Mouse (Mus musculus) kidney, embryonic 15.5 days (tissue): ENCODE results near the gene Arsa. TPM values are rescaled to one million over a fixed set of nuclear protein-coding genes. Genes with fewer than 3 reads are reported as not detected.

Source experiments
- ATAC-seq: fragments of 200-750 bp; cut with Nextera tagmentation; replicated peaks from 2 replicates; pipeline ENCODE4 v1.8.0; 2017; ENCODE audit warnings: moderate TSS enrichment; ENCODE audit not compliant: low FRiP score
- H3K27ac ChIP-seq: fragments of 300-500 bp; sonication (generic); 2 replicates; pipeline ENCODE4 v1.5.1; 2015; ENCODE audit warnings: mild to moderate bottlenecking, inconsistent platforms
- H3K27me3 ChIP-seq: fragments of 300-500 bp; sonication (generic); 2 replicates; pipeline ENCODE4 v1.6.1; 2015; ENCODE audit warnings: inconsistent platforms
- H3K36me3 ChIP-seq: fragments of 300-500 bp; sonication (generic); 2 replicates; pipeline ENCODE4 v1.6.1; 2015; ENCODE audit warnings: inconsistent platforms
- H3K4me1 ChIP-seq: fragments of 300-500 bp; sonication (generic); 2 replicates; pipeline ENCODE4 v1.6.1; 2015; ENCODE audit warnings: inconsistent platforms
- H3K4me2 ChIP-seq: fragments of 300-500 bp; sonication (generic); 2 replicates; pipeline ENCODE4 v1.6.1; 2015; ENCODE audit warnings: moderate library complexity, mild to moderate bottlenecking, inconsistent platforms
- H3K4me3 ChIP-seq: fragments of 300-500 bp; sonication (generic); replicated peaks from 2 replicates; pipeline ENCODE4 v1.5.1; 2015; ENCODE audit warnings: mild to moderate bottlenecking, inconsistent platforms
- H3K9ac ChIP-seq: fragments of 300-500 bp; sonication (generic); 2 replicates; pipeline ENCODE4 v1.6.1; 2015; ENCODE audit warnings: mild to moderate bottlenecking, inconsistent platforms
- H3K9me3 ChIP-seq: fragments of 300-500 bp; sonication (generic); replicated peaks from 2 replicates; pipeline ENCODE4 v1.6.1; 2016; ENCODE audit warnings: inconsistent platforms
- WGBS: fragments of 180-500 bp; shearing (Covaris S2); methylation state at CpG from one replicate; pipeline ENCODE4 v1.1.7; 2015; ENCODE audit warnings: mixed read lengths; 5-methylcytosine and 5-hydroxymethylcytosine counted together
- polyA plus RNA-seq: library from polyadenylated mRNA; unstranded; fragments of >200 nt; fragmentation: Nextera tagmentation; extraction: Ambion mirVana; gene quantifications from 2 replicates; pipeline ENCODE4 v1.2.1, GENCODE M21; 2015

The Arsa gene
- polyA plus RNA-seq = 14.4 and 18.7 TPM in 2 replicates

DNA sequence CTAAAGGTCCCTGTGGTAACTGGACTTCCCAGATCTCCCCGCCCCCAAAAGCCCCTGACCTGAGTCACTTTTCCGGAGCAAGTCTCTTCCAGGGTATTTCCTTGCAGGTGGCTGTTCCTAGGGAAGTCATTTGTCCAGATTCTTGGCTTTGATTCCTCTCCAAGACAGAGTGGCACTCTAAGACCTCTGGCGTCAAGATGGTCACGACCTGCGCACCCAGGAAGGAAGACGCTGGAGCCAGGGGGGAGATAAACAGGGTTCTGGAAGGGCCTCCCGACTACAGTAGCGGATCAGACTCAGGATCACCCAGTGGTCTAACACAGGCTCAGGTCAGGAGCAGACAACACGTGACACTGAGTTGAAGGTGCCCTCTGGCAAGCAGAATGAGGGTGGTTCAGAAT, at the start of gene Arsa:
Arsa (minus strand) TSS at position 335 of the 401 bp plus-strand sequence.
- Histone ChIP-seq H3K4me1 (peaks cover 14% of the 10 kb centered on the region), H3K9ac (peak within 1 kb of the TSS; percentile 57), H3K27ac (peak within 1 kb of the TSS; percentile 89), H3K27me3 (no peaks in the 10 kb centered on the region), H3K4me3 (peak within 1 kb of the TSS; percentile 70), H3K36me3 (no peaks in the 10 kb centered on the region), H3K9me3 (no peaks in the 10 kb centered on the region), H3K4me2 (peak within 1 kb of the TSS; percentile 86)
- ATAC-seq = no peak
- 27% methylated on average over 9 of the region's 9 CpGs for WGBS

DNA sequence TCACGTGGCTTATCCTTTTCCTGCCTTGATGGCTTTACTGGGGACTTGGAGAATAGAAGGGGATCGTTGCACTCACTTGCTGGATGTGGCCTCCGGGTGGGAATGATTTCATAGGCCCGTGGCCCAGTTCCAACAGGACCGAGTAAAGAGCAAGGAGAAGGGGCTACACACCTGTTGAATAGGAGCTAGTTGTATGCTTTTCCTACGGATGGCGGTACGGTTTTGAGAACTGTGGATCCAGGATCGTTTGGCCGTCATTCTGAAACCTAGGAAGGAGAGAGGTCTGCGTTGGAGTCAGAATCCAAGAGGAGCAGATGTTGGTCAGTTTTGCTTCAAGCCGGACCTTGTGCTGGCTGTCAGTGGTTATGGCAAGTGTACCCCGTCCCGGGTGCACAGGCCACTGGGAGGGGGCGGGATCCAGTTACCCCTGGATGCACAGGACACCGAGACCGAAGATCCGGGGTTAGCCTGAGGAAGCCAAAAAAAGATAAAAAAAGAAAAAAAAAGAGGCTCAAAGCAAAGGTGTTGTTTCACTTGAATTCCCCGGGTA, 49.6 kb upstream of the Arsa start:
- Histone ChIP-seq H3K4me1 (peaks cover 13% of the 10 kb centered on the region), H3K9ac (no peak overlapping the region), H3K4me2 (no peak overlapping the region), H3K4me3 (no peak overlapping the region), H3K36me3 (no peaks in the 10 kb centered on the region), H3K9me3 (no peaks in the 10 kb centered on the region), H3K27ac (no peak overlapping the region), H3K27me3 (peaks cover 46% of the 10 kb centered on the region)
- ATAC-seq = no peak
- 90% methylated on average over 19 of the region's 19 CpGs for WGBS

DNA sequence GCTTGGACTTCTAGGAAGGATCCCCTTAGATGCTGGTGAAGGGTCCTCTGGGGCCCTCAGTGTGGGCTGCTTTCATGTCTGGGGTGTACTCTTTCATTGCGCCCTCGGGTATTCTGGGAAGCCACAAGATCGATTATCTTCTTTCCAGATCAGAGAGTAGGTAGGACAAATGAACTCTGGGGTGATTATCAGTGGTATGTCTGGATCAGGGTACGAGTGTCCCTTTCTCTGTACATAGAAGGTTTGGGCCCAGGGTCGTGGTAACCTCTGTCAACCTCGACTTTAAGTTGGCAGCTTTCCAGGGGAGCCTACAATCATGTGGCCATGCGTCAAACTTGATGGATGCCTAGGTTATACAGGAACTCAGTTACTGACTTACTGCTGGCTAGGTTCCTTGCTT, 48.7 kb upstream of the Arsa start:
- no peak for ATAC-seq
- peaks cover 48% of the 10 kb centered on the region for H3K27me3 ChIP-seq
- H3K4me1 ChIP-seq = peaks cover 13% of the 10 kb centered on the region
- no peak overlapping the region for H3K4me3 ChIP-seq
- WGBS = 66% methylated on average over 7 of the region's 7 CpGs
- H3K9me3 ChIP-seq = no peaks in the 10 kb centered on the region
- H3K27ac ChIP-seq = no peak overlapping the region
- no peak overlapping the region for H3K4me2 ChIP-seq
- H3K9ac ChIP-seq = no peak overlapping the region
- H3K36me3 ChIP-seq = no peaks in the 10 kb centered on the region

DNA sequence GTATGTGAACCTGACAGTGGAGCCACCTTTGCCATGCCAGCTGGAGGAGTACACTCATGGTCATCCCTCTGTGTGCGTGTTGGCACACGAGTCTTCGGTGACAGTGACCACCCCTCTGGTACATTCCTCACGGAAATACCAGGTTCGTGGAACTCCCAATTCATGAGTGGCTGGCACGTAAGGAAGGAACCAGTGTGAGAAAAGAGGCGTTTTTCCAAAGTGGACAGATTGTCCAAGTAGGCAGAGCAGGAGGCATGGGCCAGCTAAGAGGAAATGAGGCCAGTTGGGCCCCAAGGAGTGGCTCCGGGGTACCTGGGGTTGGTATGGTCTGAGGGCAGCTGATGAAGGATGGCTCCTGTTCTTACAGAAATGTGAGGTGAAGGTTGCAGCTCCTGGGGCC, 48.2 kb upstream of the Arsa start:
- Histone ChIP-seq H3K36me3 (no peaks in the 10 kb centered on the region), H3K9ac (no peak overlapping the region), H3K4me1 (peaks cover 13% of the 10 kb centered on the region), H3K27ac (no peak overlapping the region), H3K4me3 (no peak overlapping the region), H3K27me3 (peaks cover 48% of the 10 kb centered on the region), H3K4me2 (no peak overlapping the region), H3K9me3 (no peaks in the 10 kb centered on the region)
- ATAC-seq = no peak
- 92% methylated on average over 8 of the region's 8 CpGs for WGBS

DNA sequence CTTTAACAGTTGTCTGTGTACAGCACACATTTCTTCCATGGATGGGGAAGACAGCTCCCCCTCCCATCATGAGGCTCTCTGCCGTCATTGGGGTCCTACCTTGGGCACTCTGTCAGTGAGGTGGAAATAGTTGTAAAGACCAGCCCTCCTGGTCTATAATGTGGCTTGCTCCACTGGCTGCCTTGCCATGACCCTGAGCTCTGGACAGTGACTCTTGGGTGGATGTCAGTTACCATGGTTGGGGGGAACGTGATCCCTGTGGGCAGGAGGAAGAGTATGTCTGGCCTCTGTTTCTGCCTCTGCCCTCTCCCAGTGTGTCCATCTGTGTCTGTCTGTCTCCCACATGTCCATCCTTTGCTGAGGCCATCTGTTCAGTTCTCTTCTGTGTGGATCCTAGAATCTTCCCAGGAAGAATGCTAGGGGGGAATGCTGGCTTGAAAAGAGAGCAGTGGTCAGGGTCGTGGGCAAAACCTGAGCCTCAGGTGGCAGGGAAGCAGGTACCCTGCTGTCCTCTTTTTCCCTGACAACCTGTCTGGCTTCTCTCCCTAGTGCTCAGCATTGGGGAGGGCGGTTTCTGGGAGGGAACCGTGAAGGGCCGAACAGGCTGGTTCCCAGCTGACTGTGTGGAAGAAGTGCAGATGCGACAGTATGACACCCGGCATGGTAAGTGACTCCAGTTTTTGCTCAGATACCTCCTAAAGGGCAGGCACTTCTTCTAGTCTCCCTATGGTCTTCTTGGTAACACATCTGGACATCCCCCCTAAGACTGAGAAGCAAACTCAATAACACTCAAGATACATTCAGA, 47.6 kb upstream of the Arsa start:
- WGBS = 70% methylated on average over 8 of the region's 8 CpGs

DNA sequence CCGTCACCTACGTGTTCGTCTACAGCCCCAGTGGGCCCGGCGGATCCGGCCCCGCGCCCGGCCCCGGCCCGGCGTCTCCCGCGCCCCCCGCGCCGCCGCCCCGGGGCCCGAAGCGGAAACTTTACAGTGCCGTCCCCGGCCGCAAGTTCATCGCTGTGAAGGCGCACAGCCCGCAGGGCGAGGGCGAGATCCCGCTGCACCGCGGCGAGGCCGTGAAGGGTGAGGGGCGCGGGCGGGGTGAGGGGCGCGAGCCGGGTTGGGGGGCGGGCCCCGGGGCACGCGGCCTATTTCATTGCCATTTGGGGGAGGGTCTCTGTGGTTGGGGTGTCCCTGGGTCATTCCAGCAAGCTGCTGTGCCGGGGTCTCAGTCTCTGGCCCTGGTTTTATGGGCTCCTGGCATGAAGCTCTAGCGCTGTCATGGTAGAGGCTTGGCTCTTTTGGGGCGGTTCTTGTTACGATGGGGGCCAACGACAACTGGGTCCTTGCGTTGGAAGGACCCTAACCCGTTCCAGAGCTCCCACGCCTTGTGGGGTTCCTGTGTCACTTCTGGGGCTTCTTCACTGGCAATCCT, 46.9 kb upstream of the Arsa start:
- Histone ChIP-seq H3K36me3 (no peaks in the 10 kb centered on the region), H3K9ac (peak overlapping the region; percentile 45), H3K4me3 (peak overlapping the region; percentile 65), H3K4me1 (peaks cover 13% of the 10 kb centered on the region), H3K4me2 (peak overlapping the region; percentile 94), H3K27ac (no peak overlapping the region), H3K27me3 (peaks cover 48% of the 10 kb centered on the region), H3K9me3 (no peaks in the 10 kb centered on the region)
- ATAC-seq = 0 out of 2 replicates have a peak, but pooled peaks have one; percentile 9
- 6% methylated on average over 52 of the region's 52 CpGs for WGBS

More for the DNA sequence above, 47.6 kb upstream of the Arsa start:
- Histone ChIP-seq H3K27ac (no peak overlapping the region), H3K36me3 (no peaks in the 10 kb centered on the region), H3K4me2 (peak overlapping the region; percentile 94), H3K4me3 (peak overlapping the region; percentile 65), H3K9me3 (no peaks in the 10 kb centered on the region), H3K4me1 (peaks cover 13% of the 10 kb centered on the region), H3K27me3 (peaks cover 48% of the 10 kb centered on the region), H3K9ac (peak overlapping the region; percentile 45; the same call in 1 of the 2 replicates)
- no peak for ATAC-seq

DNA sequence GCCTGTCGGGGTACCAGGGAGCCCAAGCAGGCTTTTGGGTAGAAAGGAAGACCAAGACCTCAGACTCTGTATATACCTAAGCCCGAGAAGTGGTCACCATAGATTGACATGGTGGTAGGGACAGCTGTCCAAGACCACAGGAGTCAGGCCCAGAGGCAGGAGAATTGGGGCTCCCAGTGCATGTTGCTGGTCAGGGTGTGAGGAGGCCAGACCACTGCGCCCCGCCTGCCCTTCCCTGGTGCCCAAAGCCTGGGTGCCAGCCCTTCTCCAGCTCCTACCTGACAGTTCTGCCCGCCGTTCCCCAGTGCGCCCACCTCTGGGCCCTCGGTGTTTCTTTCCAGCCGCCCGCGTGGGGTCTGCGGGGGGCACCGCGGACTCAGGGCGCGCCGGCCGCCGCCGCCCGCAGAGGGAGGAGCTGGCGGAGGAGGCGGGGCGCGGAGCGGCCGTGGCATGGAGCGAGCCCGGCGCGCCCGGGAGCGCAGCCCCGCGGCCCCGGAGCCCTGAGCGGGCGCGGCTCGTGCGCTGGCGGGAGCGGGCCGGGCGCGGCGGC, 46.1 kb upstream of the Arsa start:
- peak; percentile 78 for ATAC-seq
- peak overlapping the region; percentile 94 for H3K4me2 ChIP-seq
- whole genome bisulfite sequencing = 9% methylated on average over 17 of the region's 47 CpGs
- H3K9ac ChIP-seq = peak overlapping the region; percentile 33; the same call in 1 of the 2 replicates
- peaks cover 13% of the 10 kb centered on the region for H3K4me1 ChIP-seq
- H3K36me3 ChIP-seq = no peaks in the 10 kb centered on the region
- no peak overlapping the region for H3K27ac ChIP-seq
- no peaks in the 10 kb centered on the region for H3K9me3 ChIP-seq
- H3K4me3 ChIP-seq = peak overlapping the region; percentile 65
- H3K27me3 ChIP-seq = peaks cover 48% of the 10 kb centered on the region

DNA sequence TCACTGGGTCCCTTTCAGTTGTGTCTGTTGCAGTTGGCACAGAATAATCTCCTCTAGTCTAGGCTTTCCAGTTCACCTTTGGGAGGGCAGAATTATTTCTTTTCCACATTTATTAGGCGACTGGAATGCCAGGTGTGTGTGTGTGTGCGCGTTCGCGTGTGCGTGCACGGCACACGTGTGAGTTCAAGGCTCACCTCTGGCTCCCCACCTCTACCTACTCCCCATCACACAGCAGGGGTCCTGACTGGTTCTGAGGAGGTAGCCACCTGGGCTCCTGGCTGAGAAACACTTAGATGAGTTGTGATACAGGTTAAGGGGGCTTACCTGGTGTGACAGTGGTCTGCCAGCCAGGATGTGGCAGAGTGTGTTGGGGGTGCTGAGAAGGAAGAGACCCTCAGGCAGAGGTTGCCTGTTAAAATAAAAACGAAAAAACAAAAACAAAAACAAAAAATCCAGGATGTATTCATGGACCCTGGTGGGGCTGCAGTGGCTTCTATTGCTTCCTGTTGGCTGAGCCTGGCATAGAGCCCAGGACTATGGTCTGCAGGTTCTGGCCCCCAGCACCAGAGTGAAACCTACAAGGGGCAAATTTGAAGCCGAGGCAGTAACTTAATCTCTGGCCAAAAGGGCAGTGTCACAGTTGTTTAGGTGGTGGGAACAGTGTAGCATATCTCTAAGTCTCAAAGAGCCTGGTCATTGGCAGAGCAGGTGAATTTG, 45.5 kb upstream of the Arsa start:
- Histone ChIP-seq H3K9ac (no peak overlapping the region), H3K27me3 (peaks cover 48% of the 10 kb centered on the region), H3K36me3 (no peaks in the 10 kb centered on the region), H3K4me3 (peak overlapping the region; percentile 65; the same call in 1 of the 2 replicates), H3K27ac (no peak overlapping the region), H3K4me1 (peaks cover 13% of the 10 kb centered on the region), H3K4me2 (peak overlapping the region; percentile 94), H3K9me3 (no peaks in the 10 kb centered on the region)
- WGBS = 79% methylated on average over 10 of the region's 10 CpGs
- no peak for ATAC-seq

DNA sequence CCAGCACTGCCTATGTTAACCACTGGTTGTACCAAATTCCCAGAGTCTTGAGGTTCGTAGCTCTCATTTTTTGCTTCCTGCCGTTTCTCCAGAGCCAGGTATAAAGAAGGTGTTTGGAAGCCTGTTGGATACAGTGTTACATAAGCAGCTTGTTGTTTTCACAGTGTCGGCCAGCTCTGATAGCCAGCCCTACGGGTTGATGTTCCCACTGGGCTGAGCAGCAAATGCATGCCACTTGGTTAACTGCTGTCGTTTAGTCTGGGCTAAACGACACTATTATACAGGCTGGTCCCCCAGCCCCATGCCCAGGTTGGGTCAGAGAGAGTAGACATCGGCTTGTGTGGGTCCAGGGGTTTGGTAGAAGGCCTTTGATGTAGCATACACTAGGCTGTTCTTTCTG, 44.7 kb upstream of the Arsa start:
- H3K4me3 ChIP-seq = no peak overlapping the region
- H3K4me2 ChIP-seq = no peak overlapping the region
- no peaks in the 10 kb centered on the region for H3K36me3 ChIP-seq
- ATAC-seq = no peak
- WGBS = 51% methylated on average over 7 of the region's 7 CpGs
- no peak overlapping the region for H3K27ac ChIP-seq
- H3K27me3 ChIP-seq = peaks cover 48% of the 10 kb centered on the region
- H3K4me1 ChIP-seq = peaks cover 13% of the 10 kb centered on the region
- no peaks in the 10 kb centered on the region for H3K9me3 ChIP-seq
- H3K9ac ChIP-seq = no peak overlapping the region

DNA sequence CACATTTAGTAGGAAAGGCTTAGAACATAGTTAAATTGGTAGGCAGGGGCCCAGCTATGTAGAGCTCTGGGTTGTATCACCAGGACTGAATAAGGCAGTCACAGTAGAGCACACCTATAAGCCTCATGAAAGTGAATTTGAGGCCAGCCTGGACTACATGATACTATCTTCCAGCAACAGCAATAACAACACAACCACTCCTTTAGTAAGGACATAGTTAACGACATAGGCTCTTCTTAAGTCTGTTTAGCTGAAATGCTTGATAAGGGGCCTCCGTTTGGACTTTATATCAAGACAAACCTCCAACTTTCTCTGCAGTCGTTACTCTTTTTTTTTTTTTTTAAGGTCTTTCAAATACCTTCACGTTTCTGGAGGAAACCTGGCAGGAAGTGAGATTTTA, 35.5 kb upstream of the Arsa start:
- Histone ChIP-seq H3K4me1 (no peaks in the 10 kb centered on the region), H3K36me3 (no peaks in the 10 kb centered on the region), H3K27me3 (no peaks in the 10 kb centered on the region), H3K4me2 (no peak overlapping the region), H3K9me3 (no peaks in the 10 kb centered on the region), H3K9ac (no peak overlapping the region), H3K4me3 (no peak overlapping the region), H3K27ac (no peak overlapping the region)
- ATAC-seq = no peak
- WGBS = 78% methylated on average over 4 of the region's 4 CpGs

DNA sequence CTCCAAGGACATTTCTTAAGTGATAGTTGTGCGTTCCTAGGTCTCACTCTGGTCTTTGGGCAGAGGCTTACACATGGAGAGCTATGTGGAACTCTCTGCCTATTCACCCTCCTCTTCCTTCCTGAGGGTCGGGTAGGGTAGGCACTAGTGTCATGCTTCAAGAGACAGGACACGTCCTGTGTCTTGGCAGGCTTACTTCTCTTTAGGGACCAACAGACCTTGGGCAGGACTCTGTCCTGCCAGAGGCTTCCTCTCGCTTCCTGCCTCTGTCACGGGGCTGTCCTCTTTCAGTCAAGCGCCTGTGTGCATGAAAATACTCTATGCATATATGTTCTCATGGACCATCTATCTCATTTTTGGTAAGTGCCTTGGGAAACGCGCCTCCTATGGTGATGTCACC, 30.5 kb upstream of the Arsa start:
- no peak overlapping the region for H3K27ac ChIP-seq
- no peak for ATAC-seq
- 86% methylated on average over 8 of the region's 8 CpGs for WGBS
- H3K9me3 ChIP-seq = no peaks in the 10 kb centered on the region
- no peak overlapping the region for H3K4me3 ChIP-seq
- H3K9ac ChIP-seq = no peak overlapping the region
- H3K4me1 ChIP-seq = no peaks in the 10 kb centered on the region
- no peaks in the 10 kb centered on the region for H3K27me3 ChIP-seq
- H3K36me3 ChIP-seq = 0 out of 2 replicates have a peak, but pooled peaks cover 6% of the 10 kb centered on the region
- no peak overlapping the region for H3K4me2 ChIP-seq
